ENCODE assay signal across 8 mouse cellular contexts in the genomic region with DNA sequence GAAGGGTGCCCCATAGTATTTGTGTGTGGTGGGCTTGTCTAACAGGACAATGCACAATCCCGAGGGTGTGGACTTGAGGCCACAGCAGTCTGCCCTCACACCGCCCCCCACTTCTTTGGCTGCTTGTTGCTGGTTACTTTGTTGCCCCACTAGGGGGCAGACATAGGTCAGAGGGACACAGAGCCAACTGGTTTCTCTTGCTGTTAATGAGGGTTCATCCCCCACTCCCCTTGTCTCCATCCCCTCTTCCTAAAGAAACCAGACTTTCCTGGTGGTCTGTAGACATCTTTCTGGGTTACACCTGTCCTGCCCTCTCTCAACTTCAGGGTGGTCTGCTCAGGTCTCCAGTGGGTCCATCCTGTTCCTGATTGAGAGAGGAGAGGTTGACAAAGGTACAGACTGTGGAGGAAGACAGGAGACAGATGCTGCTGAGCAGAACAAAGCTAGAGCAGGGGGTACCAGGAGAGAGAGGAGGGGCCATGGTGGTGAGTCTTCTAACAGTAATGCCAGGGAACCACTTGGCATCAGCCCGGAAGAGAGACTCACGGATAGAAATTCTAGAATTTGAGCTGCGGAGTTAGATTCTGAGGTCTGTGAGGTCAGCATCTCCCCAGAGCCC. TPM values are rescaled to one million over a fixed set of nuclear protein-coding genes. Genes with fewer than 3 reads are reported as not detected.
DNase-seq lines count a peak whose midpoint lies in the region; TF ChIP-seq lines count a peak whose summit lies in the region.
"Had no signal": no experiment of that assay in that cellular context is flagged by ENCODE, and none has a peak within 500 bp of the region (broad histone marks: within the 10 kb centered on the region; RNA-seq: fewer than 3 reads in every experiment).

No protein-coding gene starts in this region.

- no peak for TF ChIP-seq POLR2A in lung, adult 2 months (IDR thresholded peaks at IDR 0.05; ENCODE audit: borderline replicate concordance, extremely low read depth, low read depth, low read length)

- H3K4me1 ChIP-seq in lung, adult 2 months (ENCODE audit: control insufficient read depth, insufficient read depth, low read length), result no peaks in the 10 kb centered on the region

- WGBS in lung, adult 2 months, result 57% methylated on average over 5 of the region's 5 CpGs

- no peak overlapping the region for H3K4me3 ChIP-seq in layer of hippocampus, adult 2 months
- H3K4me3 ChIP-seq in lung, adult 2 months (replicated peaks; ENCODE audit: extremely low read depth, low read depth, low read length), result no peak overlapping the region
- H3K4me3 ChIP-seq: embryonic facial prominence, embryonic 13.5 days had no signal

- H3K27ac ChIP-seq in layer of hippocampus, adult 2 months, result no peak overlapping the region
- H3K27ac ChIP-seq: embryonic facial prominence, embryonic 13.5 days had no signal

- peak; percentile 76 for TF ChIP-seq CTCF in layer of hippocampus, adult 2 months (conservative IDR thresholded peaks at IDR 0.05)
- peak; percentile 55 for TF ChIP-seq CTCF in lung, adult 2 months (IDR thresholded peaks at IDR 0.05; ENCODE audit: insufficient read depth, low read length)

- DNase-seq in layer of hippocampus, adult 2 months (ENCODE audit: low spot score in 2 of 2), result peak in 1 of 2 experiments; percentile 42
- DNase-seq in layer of hippocampus, adult 9-11 months, result no peak
- DNase-seq in NIH3T3 (ENCODE audit: low read depth), result peak; percentile 56
- peak; percentile 56 for DNase-seq in embryo, embryonic 10.5 days (ENCODE audit: low spot score)
- DNase-seq in lung, adult 2 months, result peak; percentile 42
- DNase-seq in frontal cortex, postnatal 36 days (ENCODE audit: low spot score in 2 of 2), result no peak
- DNase-seq in right cerebral cortex, postnatal 10 days (ENCODE audit: low spot score in 2 of 2), result no peak

RNA-seq across cellular contexts. Expression of a gene that starts 26.3 kb away (rescaled TPM):
- 1 to 10 TPM in 1 of 2 experiments, under 1 TPM in 1; 0.69 to 2.2 TPM for total RNA-seq in layer of hippocampus, adult 2 months (2021)
- 7.6 and 9.5 TPM in 2 replicates for polyA plus RNA-seq in lung, adult 2 months (2012; rRNA removed)

RNA-seq across cellular contexts. Expression of a gene that starts 41.2 kb away (rescaled TPM):
- total RNA-seq in layer of hippocampus, adult 2 months (2021), result 10 to 100 TPM; 41.8 to 42.1 TPM
- 13.7 and 21.6 TPM in 2 replicates for polyA plus RNA-seq in lung, adult 2 months (2012; rRNA removed)

Comparison
In these comparisons a context has a peak if more than half of its experiments do, and no peak if none do; other contexts are left out.
1. DNase-seq: peak in NIH3T3 (single experiment), embryo, embryonic 10.5 days (single experiment) and lung, adult 2 months (single experiment); none in layer of hippocampus, adult 9-11 months (single experiment), frontal cortex, postnatal 36 days (0 of 2) and right cerebral cortex, postnatal 10 days (0 of 2).